Mouse (Mus musculus) cerebellum, postnatal 14 days (tissue): ENCODE measurements around the gene AW146154.
"Not testable (repeated sequence)": the region's sequence is repeated elsewhere in the genome, so short reads cannot be mapped to it uniquely, and the experiment has no call there.

Source experiments
- DNase-seq, 2 experiments: peaks; one replicate each; pipeline ENCODE4 v3.0.0; 2021; ENCODE audit warnings: mixed read lengths in 2 of 2

AW146154 gene

GRCm38 (mm10) chr7:41499389-41500049 is at the start of gene AW146154, which contains the start of gene Gm20449:
Gene AW146154, minus strand, starts transcription at chr7:41499890.
Gene Gm20449, minus strand, starts transcription at chr7:41499417.
- DNase-seq: peak; percentile 97 to 99

GRCm38 (mm10) chr7:41512672-41513071 is 13.0 kb upstream of the AW146154 start:
- DNase-seq: no peak

GRCm38 (mm10) chr7:41512207-41512606 is 12.5 kb upstream of the AW146154 start:
- DNase-seq: no peak

GRCm38 (mm10) chr7:41502402-41502801 is 2.7 kb upstream of the AW146154 start:
- DNase-seq: no peak

- DNase-seq: peak; percentile 54 to 76
These were observed 653 bp upstream of the AW146154 start for GRCm38 (mm10) chr7:41500151-41500934.

- not testable (repeated sequence) for DNase-seq
These were observed 687 bp downstream of the AW146154 start for GRCm38 (mm10) chr7:41499018-41499388.

GRCm38 (mm10) chr7:41498464-41498863 is 1.2 kb downstream of the AW146154 start:
- peak; percentile 38 to 40 for DNase-seq

GRCm38 (mm10) chr7:41497871-41498270 is 1.8 kb downstream of the AW146154 start:
- DNase-seq: peak in 1 of 2 experiments; percentile 15

- peak in 1 of 2 experiments; percentile 0 for DNase-seq
These were observed 47.8 kb downstream of the AW146154 start for GRCm38 (mm10) chr7:41451864-41452263.

- not testable (repeated sequence) for DNase-seq
These were observed 51.1 kb downstream of the AW146154 start, which contains the start of gene Vmn2r57 for GRCm38 (mm10) chr7:41448596-41448995. Gene Vmn2r57, minus strand, starts transcription at chr7:41448696.
